Mouse (Mus musculus) heart, adult 2 months (tissue): Measurements from ENCODE around the gene Smarce1. TPM values are rescaled to one million over a fixed set of nuclear protein-coding genes. Genes with fewer than 3 reads are reported as not detected.

Experiments
- DNase-seq, 2 experiments: peaks; one replicate each; pipeline ENCODE4 v3.0.0; 2021
- H3K27ac ChIP-seq: fragments of 200-600 bp; 2 replicates; pipeline ENCODE4 v1.8.1; 2022
- H3K27me3 ChIP-seq: fragments of 200-500 bp; 2 replicates; pipeline ENCODE4 v1.6.1; 2012; ENCODE audit warnings: mild to moderate bottlenecking, low read length, inconsistent platforms, mixed read lengths; ENCODE audit not compliant: control insufficient read depth, insufficient read depth
- H3K36me3 ChIP-seq: fragments of 200-500 bp; 2 replicates; pipeline ENCODE4 v1.6.1; 2012; ENCODE audit warnings: low read length, inconsistent platforms; ENCODE audit not compliant: control insufficient read depth, insufficient read depth
- H3K4me1 ChIP-seq: fragments of 200-500 bp; 2 replicates; pipeline ENCODE4 v1.6.1; 2011; ENCODE audit warnings: low read length; ENCODE audit not compliant: control insufficient read depth, insufficient read depth
- H3K4me3 ChIP-seq: fragments of 200-600 bp; 2 replicates; pipeline ENCODE4 v1.8.1; 2022
- H3K79me2 ChIP-seq: fragments of 200-500 bp; replicated peaks from 2 replicates; pipeline ENCODE4 v1.6.1; 2012; ENCODE audit warnings: mild to moderate bottlenecking, inconsistent platforms, low read length, moderate library complexity, mixed read lengths; ENCODE audit not compliant: control insufficient read depth, insufficient read depth
- H3K9ac ChIP-seq: fragments of 200-500 bp; 2 replicates; pipeline ENCODE4 v1.6.1; 2012; ENCODE audit warnings: low read depth, mild to moderate bottlenecking, control low read depth, inconsistent platforms, low read length, mixed read lengths
- CTCF ChIP-seq: fragments of 200-600 bp; IDR thresholded peaks from 2 replicates; pipeline ENCODE4 v1.8.1; 2022; ENCODE audit warnings: antibody characterized with exemption, mild to moderate bottlenecking, moderate library complexity
- EP300 ChIP-seq: fragments of 200-500 bp; IDR thresholded peaks from 2 replicates; pipeline ENCODE4 v1.6.1; 2011; ENCODE audit warnings: low read depth, low read length, control low read depth; ENCODE audit not compliant: insufficient read depth
- POLR2A ChIP-seq: fragments of 200-500 bp; IDR thresholded peaks from 2 replicates; pipeline ENCODE4 v1.6.1; 2011; ENCODE audit warnings: mild to moderate bottlenecking, low read depth, low read length, control low read depth; ENCODE audit not compliant: insufficient read depth
- WGBS: fragments of 180-500 bp; shearing (Covaris S2); methylation state at CpG from one replicate; pipeline ENCODE4 v1.1.7; 2018; 5-methylcytosine and 5-hydroxymethylcytosine counted together
- intact Hi-C: fragments of 180-260 bp; cut with DNase I; formaldehyde crosslinking; loops from one replicate; pipeline ENCODE4 v1.15.1; 2025
- long read RNA-seq: library from polyadenylated mRNA; stranded (forward); transcript quantifications from one replicate; pipeline ENCODE4 v2.0.0, GENCODE M21; 2021
- polyA plus RNA-seq: library from polyadenylated mRNA; depleted of rRNA; stranded (reverse); fragments of >200 nt; gene quantifications from 2 replicates; pipeline ENCODE4 v1.2.3, GENCODE M21; 2012; rRNA removed
- total RNA-seq, 2 experiments: library from RNA; stranded (reverse); gene quantifications; 2 replicates each; pipeline ENCODE4 v1.2.3; 2021

The Smarce1 gene
- total RNA-seq, result 10 to 100 TPM; 41.8 to 44.6 TPM
- polyA plus RNA-seq, result 22.2 and 29.3 TPM in 2 replicates
- long read RNA-seq, transcript Smarce1-201 (11 exons, 2,919 nt), result major isoform, 14 of 19 reads
- long read RNA-seq, partial matches to known transcripts, result 0 of 19 reads
- long read RNA-seq, other reads (novel, unspliced or antisense), result 4 of 19 reads

DNA sequence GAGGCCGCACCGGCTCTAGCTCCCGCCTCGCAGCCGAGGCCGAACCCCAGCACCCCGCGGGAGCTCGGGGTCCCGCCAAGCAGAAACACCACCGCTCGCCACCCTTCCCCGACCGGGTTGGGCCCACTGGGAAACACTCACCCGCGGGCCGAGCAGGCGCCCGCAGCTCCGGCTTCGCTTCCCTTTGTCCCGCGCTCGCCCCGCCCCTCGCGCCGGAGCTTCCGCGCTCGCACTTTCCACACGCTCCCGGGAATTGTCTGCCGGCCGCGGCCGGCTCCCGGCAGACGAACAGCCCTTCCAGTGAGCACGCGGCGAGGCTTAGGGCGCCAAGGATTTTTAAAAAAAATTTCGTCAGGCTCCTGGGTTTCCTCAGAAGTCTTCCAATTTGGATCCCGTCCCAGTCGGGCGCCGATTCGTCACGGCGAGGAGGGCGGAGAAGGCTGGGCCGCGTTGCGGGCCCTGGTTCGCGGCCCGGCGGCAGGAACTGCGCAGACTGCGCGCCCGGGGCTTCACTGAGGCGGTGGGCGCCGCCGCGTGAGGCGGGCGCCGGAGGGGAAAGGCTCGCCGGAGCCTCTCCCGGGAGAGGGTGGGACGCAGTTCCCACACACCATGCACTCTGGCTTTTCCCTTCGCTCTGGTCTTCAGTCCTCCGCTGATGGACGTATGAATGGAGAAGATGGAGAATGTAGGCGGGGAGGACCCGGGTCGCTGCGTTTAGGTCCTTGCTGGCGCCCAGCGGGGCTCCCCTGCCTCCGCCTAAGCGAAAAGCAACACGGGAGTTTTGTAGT, at the start of gene Smarce1:
Smarce1 (minus strand) TSS at position 757 of the 788 bp plus-strand sequence.
- Histone ChIP-seq H3K4me1 (peaks cover 2% of the 10 kb centered on the region), H3K27me3 (no peaks in the 10 kb centered on the region; the same call in 1 of the 2 replicates), H3K4me3 (peak within 1 kb of the TSS; percentile 91), H3K9ac (peak within 1 kb of the TSS; percentile 98), H3K36me3 (peaks cover 21% of the 10 kb centered on the region), H3K79me2 (peaks cover 5% of the 10 kb centered on the region; the same call in 1 of the 2 replicates), H3K27ac (peak within 1 kb of the TSS; percentile 91)
- intact Hi-C loops, result no loop called here
- DNase-seq, result peak; percentile 88 to 89
- WGBS, result under 1% methylated on average over 87 of the region's 87 CpGs
- TF ChIP-seq CTCF, result no peak
- no peak for TF ChIP-seq POLR2A
- TF ChIP-seq EP300, result no peak

DNA sequence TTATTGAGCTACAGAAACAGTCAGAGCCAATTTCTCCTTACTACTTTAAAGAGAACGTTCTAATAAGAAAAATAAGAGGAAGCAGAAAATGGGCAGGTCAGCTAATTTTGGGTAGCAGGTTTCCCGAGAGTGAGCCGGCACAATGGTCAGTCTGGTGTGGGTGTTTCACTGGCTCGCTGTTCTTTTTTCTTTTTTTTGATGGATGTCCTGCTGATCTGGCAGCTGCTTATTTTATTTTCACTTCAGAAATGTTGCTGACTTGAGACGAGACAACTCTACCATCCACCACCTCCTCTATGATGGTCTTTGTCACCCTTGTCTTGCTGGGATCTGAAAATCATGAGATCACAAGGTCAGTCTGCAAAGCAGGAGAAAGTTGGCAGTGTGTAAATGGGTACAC, 49.2 kb upstream of the Smarce1 start:
- DNase-seq, result no peak
- Histone ChIP-seq H3K79me2 (no peaks in the 10 kb centered on the region), H3K36me3 (no peaks in the 10 kb centered on the region), H3K4me3 (no peak overlapping the region), H3K27me3 (no peaks in the 10 kb centered on the region; the same call in 1 of the 2 replicates), H3K27ac (no peak overlapping the region), H3K4me1 (no peaks in the 10 kb centered on the region), H3K9ac (no peak overlapping the region)
- 52% methylated on average over 5 of the region's 5 CpGs for WGBS
- no peak for TF ChIP-seq CTCF
- TF ChIP-seq POLR2A, result no peak
- no peak for TF ChIP-seq EP300
- intact Hi-C loops, result no loop called here

DNA sequence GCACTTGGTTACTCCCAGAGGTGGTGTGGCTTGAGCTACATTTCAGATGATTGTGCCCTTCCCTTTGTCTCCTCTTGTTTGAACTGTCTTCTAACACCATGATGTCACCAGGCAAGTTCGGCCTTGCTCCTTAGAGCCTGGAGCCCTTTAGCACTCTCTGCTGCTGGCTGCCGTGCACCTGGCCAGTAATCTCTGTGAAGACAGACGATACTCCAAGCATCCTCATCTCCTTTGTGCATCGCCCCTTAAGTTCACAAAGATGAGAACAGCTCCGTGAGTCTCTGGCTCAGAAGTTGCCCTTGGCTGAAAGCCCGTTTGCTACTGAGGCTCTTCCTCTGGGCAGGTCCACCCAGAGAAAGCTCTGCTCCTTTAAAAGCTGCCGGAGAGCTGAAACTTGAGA, 46.0 kb upstream of the Smarce1 start:
- intact Hi-C loops, result no loop called here
- no peak overlapping the region for H3K27ac ChIP-seq
- no peak overlapping the region for H3K4me3 ChIP-seq
- no peaks in the 10 kb centered on the region for H3K36me3 ChIP-seq
- H3K9ac ChIP-seq, result no peak overlapping the region
- 48% methylated on average over 7 of the region's 7 CpGs for WGBS
- H3K79me2 ChIP-seq, result no peaks in the 10 kb centered on the region
- TF ChIP-seq POLR2A, result no peak
- TF ChIP-seq CTCF, result no peak
- no peak for TF ChIP-seq EP300
- DNase-seq, result no peak
- no peaks in the 10 kb centered on the region for H3K4me1 ChIP-seq
- H3K27me3 ChIP-seq, result no peaks in the 10 kb centered on the region

DNA sequence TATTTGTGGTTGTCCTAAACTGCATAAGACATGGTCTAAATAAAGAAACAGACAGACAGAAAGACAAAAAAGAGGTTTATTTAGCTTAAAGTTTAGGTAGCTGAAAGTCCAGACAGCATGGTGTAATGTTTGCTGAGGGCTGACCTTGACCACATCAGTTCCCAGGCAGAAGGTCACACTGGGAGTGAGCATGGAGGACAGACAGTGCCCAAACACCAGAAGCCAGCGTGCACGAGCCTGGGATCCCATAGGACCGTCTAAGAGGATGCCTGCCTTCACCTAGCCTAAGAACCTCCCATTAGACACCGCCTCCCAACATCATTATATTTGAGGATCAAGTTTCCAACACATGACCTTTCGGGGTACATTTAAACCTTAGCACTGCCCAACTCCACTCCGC, 44.8 kb upstream of the Smarce1 start:
- WGBS, result 81% methylated on average over 6 of the region's 6 CpGs
- no peak for DNase-seq
- intact Hi-C loops, result no loop called here
- TF ChIP-seq CTCF, result no peak
- no peak for TF ChIP-seq POLR2A
- no peak for TF ChIP-seq EP300
- Histone ChIP-seq H3K27ac (no peak overlapping the region), H3K79me2 (no peaks in the 10 kb centered on the region), H3K9ac (no peak overlapping the region), H3K4me1 (no peaks in the 10 kb centered on the region), H3K27me3 (no peaks in the 10 kb centered on the region), H3K4me3 (no peak overlapping the region), H3K36me3 (no peaks in the 10 kb centered on the region)

DNA sequence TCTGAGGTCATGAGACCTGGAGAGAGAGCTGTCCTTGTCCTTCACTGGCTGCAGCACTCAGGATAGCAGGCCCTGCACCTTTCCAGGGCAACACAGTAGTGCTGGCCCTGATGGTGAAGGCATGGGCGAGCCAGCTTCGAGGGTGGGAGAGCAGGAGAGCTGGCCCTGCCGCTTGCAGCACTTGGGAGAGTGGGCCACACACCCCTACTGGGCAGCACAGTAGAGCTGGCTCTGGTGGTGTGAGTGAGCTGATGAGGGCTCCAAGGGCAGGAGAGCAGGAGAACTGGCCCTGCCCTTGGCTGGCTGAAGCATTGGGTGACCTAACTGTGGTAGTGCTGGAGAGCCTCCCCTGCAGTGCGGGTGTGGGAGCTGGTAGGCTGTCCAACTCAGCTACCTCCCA, 41.9 kb upstream of the Smarce1 start:
- intact Hi-C loops, result no loop called here
- DNase-seq, result no peak
- no peak overlapping the region for H3K4me3 ChIP-seq
- 92% methylated on average over 4 of the region's 4 CpGs for WGBS
- no peaks in the 10 kb centered on the region for H3K79me2 ChIP-seq
- no peak overlapping the region for H3K27ac ChIP-seq
- no peaks in the 10 kb centered on the region for H3K36me3 ChIP-seq
- no peaks in the 10 kb centered on the region for H3K4me1 ChIP-seq
- no peak overlapping the region for H3K9ac ChIP-seq
- TF ChIP-seq CTCF (no peak), POLR2A (no peak), EP300 (no peak)
- no peaks in the 10 kb centered on the region for H3K27me3 ChIP-seq

DNA sequence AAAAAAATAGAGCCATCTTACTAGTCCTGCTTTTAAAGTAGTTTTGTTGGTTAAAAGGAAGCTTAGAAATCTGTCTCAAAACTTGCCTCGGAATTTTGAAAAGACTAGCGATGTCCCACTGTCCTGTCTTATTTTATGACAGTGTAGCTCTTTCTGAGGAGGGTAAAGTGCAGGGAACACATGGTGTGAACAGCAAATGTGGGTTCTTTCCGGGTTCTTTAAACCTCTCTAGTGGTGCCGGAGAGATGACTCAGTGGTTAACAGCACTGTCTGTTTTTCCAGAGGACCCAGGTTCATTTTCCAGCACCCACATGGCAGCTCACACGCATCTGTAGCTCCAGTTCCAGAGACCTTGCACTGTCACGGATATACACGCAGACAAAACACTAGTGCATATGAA, 38.4 kb upstream of the Smarce1 start:
- Histone ChIP-seq H3K9ac (no peak overlapping the region), H3K27me3 (no peaks in the 10 kb centered on the region), H3K27ac (no peak overlapping the region), H3K4me1 (no peaks in the 10 kb centered on the region), H3K4me3 (no peak overlapping the region), H3K36me3 (no peaks in the 10 kb centered on the region), H3K79me2 (no peaks in the 10 kb centered on the region)
- TF ChIP-seq EP300 (no peak), CTCF (no peak), POLR2A (no peak)
- intact Hi-C loops, result no loop called here
- WGBS, result 80% methylated on average over 7 of the region's 7 CpGs
- DNase-seq, result no peak
